Mouse (Mus musculus): ENCODE measurements around the gene Mtss1l.

GRCm38 (mm10) chr8:110755511-110756170 lies 34.4 kb downstream of the Mtss1l start:
- TF ChIP-seq POLR2A (IDR thresholded peaks at IDR 0.05; ENCODE audit: low read depth, low read length) (no peak), CTCF (conservative IDR thresholded peaks at IDR 0.05; ENCODE audit: insufficient read depth, insufficient read length, low read depth, low read length) (no peak)

Measured in kidney, adult 2 months (tissue).